Mouse (Mus musculus) adrenal gland, postnatal 10 days (tissue): ENCODE data around the gene Polr3h. TPM values are rescaled to one million over a fixed set of nuclear protein-coding genes. Genes with fewer than 3 reads are reported as not detected.
A peak's percentile ranks its signal among the peaks of the same experiment; 100 is the strongest.

Source experiments
- DNase-seq: peaks from one replicate; pipeline ENCODE4 v3.0.0; 2021; ENCODE audit warnings: mixed read lengths
- total RNA-seq, 2 experiments: library from RNA; stranded (reverse); gene quantifications; 2 replicates each; pipeline ENCODE4 v1.2.3; 2021

The Polr3h gene
- total RNA-seq, 2 experiments from 2014 or later = 15.5 to 19.1 TPM

- DNase-seq = no peak
These were observed 79.3 kb downstream of the Polr3h start for GRCm38 (mm10) chr15:81846755-81847154.

- DNase-seq = peak; percentile 91
These were observed 80.3 kb downstream of the Polr3h start for GRCm38 (mm10) chr15:81845724-81846123.

- DNase-seq = peak; percentile 46
These were observed 80.9 kb downstream of the Polr3h start for GRCm38 (mm10) chr15:81845033-81845625.

- DNase-seq = no peak
These were observed 83.8 kb downstream of the Polr3h start for GRCm38 (mm10) chr15:81842275-81842674.

- DNase-seq = no peak
These were observed 85.7 kb downstream of the Polr3h start for GRCm38 (mm10) chr15:81840306-81840705.

GRCm38 (mm10) chr15:81839634-81840033 lies 86.4 kb downstream of the Polr3h start:
- peak; percentile 93 for DNase-seq

- no peak for DNase-seq
These were observed 87.3 kb downstream of the Polr3h start for GRCm38 (mm10) chr15:81838554-81839235.

Other genes starting within 250 kb of the Polr3h start
- gene Chadl, start 229.0 kb downstream of the Polr3h start, total RNA-seq = 1 to 10 TPM; 3.6 to 5.1 TPM
- gene Zc3h7b, start 181.2 kb downstream of the Polr3h start, total RNA-seq = 10 to 100 TPM; 73.2 to 78.2 TPM
- 10 to 100 TPM; 48.5 to 49.2 TPM for gene Rangap1, start 180.7 kb downstream of the Polr3h start, total RNA-seq
- gene Tef, start 123.8 kb downstream of the Polr3h start, total RNA-seq = 10 to 100 TPM; 68.4 to 74.1 TPM
- gene Tob2, start 67.4 kb downstream of the Polr3h start, total RNA-seq = 100 to 1,000 TPM; 108 to 183 TPM
- gene Phf5a, start 54.3 kb downstream of the Polr3h start, total RNA-seq = 10 to 100 TPM; 58.8 to 62.9 TPM
- gene Aco2, start 53.9 kb downstream of the Polr3h start, total RNA-seq = 1,000 to 10,000 TPM; 2,299 to 2,557 TPM
- gene Csdc2, start 10.5 kb upstream of the Polr3h start, total RNA-seq = 10 to 100 TPM; 16.9 to 27.9 TPM
- 10 to 100 TPM; 81.4 to 94.8 TPM for gene Pmm1, start 34.7 kb upstream of the Polr3h start, total RNA-seq
- gene 1700029P11Rik, start 54.3 kb upstream of the Polr3h start, total RNA-seq = not detected
- 100 to 1,000 TPM; 122 to 139 TPM for gene Xrcc6, start 61.6 kb upstream of the Polr3h start, total RNA-seq
- gene Desi1, start 107.6 kb upstream of the Polr3h start, total RNA-seq = 10 to 100 TPM; 51.9 to 60.3 TPM
- 10 to 100 TPM; 76.1 to 84.1 TPM for gene Snu13, start 121.4 kb upstream of the Polr3h start, total RNA-seq
- gene 4930407I10Rik, start 132.9 kb upstream of the Polr3h start, total RNA-seq = not detected
- 1 to 10 TPM in 1 of 2 experiments, under 1 TPM in 1; 0.93 to 2.0 TPM for gene Mei1, start 143.8 kb upstream of the Polr3h start, total RNA-seq
- gene Ccdc134, start 201.7 kb upstream of the Polr3h start, total RNA-seq = 1 to 10 TPM; 8.6 to 8.7 TPM
- gene Srebf2, start 220.9 kb upstream of the Polr3h start, total RNA-seq = 10 to 100 TPM; 44.6 to 47.5 TPM